Mouse (Mus musculus): ENCODE results near the gene Anxa5. TPM values are rescaled to one million over a fixed set of nuclear protein-coding genes. Genes with fewer than 3 reads are reported as not detected.
A peak's percentile ranks its signal among the peaks of the same experiment; 100 is the strongest.

Anxa5 gene
- polyA plus RNA-seq, 1 experiment from 2014 or later, result 121 TPM

GRCm38 (mm10) chr3:36465538-36465937, 10.2 kb downstream of the Anxa5 start:
- H3K4me3 ChIP-seq, result no peak overlapping the region
- no peak for ATAC-seq (ENCODE audit: low FRiP score)
- no peaks in the 10 kb centered on the region for H3K27me3 ChIP-seq
- WGBS, result 67% methylated on average over 7 of the region's 7 CpGs
- no peak overlapping the region for H3K9ac ChIP-seq
- H3K4me1 ChIP-seq, result 0 out of 2 replicates have a peak, but pooled peaks cover 2% of the 10 kb centered on the region
- H3K4me2 ChIP-seq (replicated peaks), result no peak overlapping the region
- no peaks in the 10 kb centered on the region for H3K36me3 ChIP-seq
- no peaks in the 10 kb centered on the region for H3K9me3 ChIP-seq (replicated peaks)
- H3K27ac ChIP-seq, result no peak overlapping the region

GRCm38 (mm10) chr3:36462348-36462747, 13.3 kb downstream of the Anxa5 start:
- Histone ChIP-seq H3K36me3 (no peaks in the 10 kb centered on the region), H3K4me1 (no peaks in the 10 kb centered on the region), H3K27me3 (no peaks in the 10 kb centered on the region), H3K9me3 (replicated peaks) (no peaks in the 10 kb centered on the region), H3K27ac (no peak overlapping the region), H3K4me2 (replicated peaks) (no peak overlapping the region), H3K9ac (no peak overlapping the region), H3K4me3 (no peak overlapping the region)
- WGBS, result 52% methylated on average over 1 of the region's 1 CpGs
- no peak for ATAC-seq (ENCODE audit: low FRiP score)

GRCm38 (mm10) chr3:36461819-36462218, 13.9 kb downstream of the Anxa5 start:
- Histone ChIP-seq H3K27me3 (no peaks in the 10 kb centered on the region), H3K4me2 (replicated peaks) (no peak overlapping the region), H3K4me1 (no peaks in the 10 kb centered on the region), H3K36me3 (no peaks in the 10 kb centered on the region), H3K9ac (no peak overlapping the region), H3K27ac (no peak overlapping the region), H3K4me3 (no peak overlapping the region), H3K9me3 (replicated peaks) (no peaks in the 10 kb centered on the region)
- ATAC-seq (ENCODE audit: low FRiP score), result no peak
- WGBS, result 89% methylated on average over 5 of the region's 5 CpGs

GRCm38 (mm10) chr3:36460717-36461116, 15.0 kb downstream of the Anxa5 start:
- no peak for ATAC-seq (ENCODE audit: low FRiP score)
- Histone ChIP-seq H3K9me3 (replicated peaks) (no peaks in the 10 kb centered on the region), H3K9ac (no peak overlapping the region), H3K4me2 (replicated peaks) (no peak overlapping the region), H3K27ac (no peak overlapping the region), H3K4me1 (no peaks in the 10 kb centered on the region), H3K27me3 (no peaks in the 10 kb centered on the region), H3K36me3 (0 out of 2 replicates have a peak, but pooled peaks cover 2% of the 10 kb centered on the region), H3K4me3 (no peak overlapping the region)
- 93% methylated on average over 7 of the region's 7 CpGs for WGBS

GRCm38 (mm10) chr3:36455566-36455965, 20.1 kb downstream of the Anxa5 start:
- no peak for ATAC-seq (ENCODE audit: low FRiP score)
- Histone ChIP-seq H3K9me3 (replicated peaks) (no peaks in the 10 kb centered on the region), H3K4me2 (replicated peaks) (no peak overlapping the region), H3K4me1 (no peaks in the 10 kb centered on the region), H3K27ac (no peak overlapping the region), H3K27me3 (no peaks in the 10 kb centered on the region), H3K36me3 (peaks cover 5% of the 10 kb centered on the region; the same call in 1 of the 2 replicates), H3K4me3 (no peak overlapping the region), H3K9ac (no peak overlapping the region)
- WGBS, result 73% methylated on average over 3 of the region's 3 CpGs

GRCm38 (mm10) chr3:36455124-36455523, 20.6 kb downstream of the Anxa5 start:
- Histone ChIP-seq H3K9ac (no peak overlapping the region), H3K4me3 (no peak overlapping the region), H3K4me1 (no peaks in the 10 kb centered on the region), H3K27me3 (no peaks in the 10 kb centered on the region), H3K4me2 (replicated peaks) (no peak overlapping the region), H3K9me3 (replicated peaks) (no peaks in the 10 kb centered on the region), H3K27ac (no peak overlapping the region), H3K36me3 (peaks cover 5% of the 10 kb centered on the region; the same call in 1 of the 2 replicates)
- WGBS, result 89% methylated on average over 8 of the region's 8 CpGs
- ATAC-seq (ENCODE audit: low FRiP score), result no peak

- WGBS, result 90% methylated on average over 1 of the region's 1 CpGs
- Histone ChIP-seq H3K9ac (no peak overlapping the region), H3K27me3 (no peaks in the 10 kb centered on the region), H3K4me3 (no peak overlapping the region), H3K36me3 (peaks cover 5% of the 10 kb centered on the region; the same call in 1 of the 2 replicates), H3K9me3 (replicated peaks) (no peaks in the 10 kb centered on the region), H3K4me1 (no peaks in the 10 kb centered on the region), H3K4me2 (replicated peaks) (no peak overlapping the region), H3K27ac (no peak overlapping the region)
- no peak for ATAC-seq (ENCODE audit: low FRiP score)
Measured at GRCm38 (mm10) chr3:36452502-36452901, 23.2 kb downstream of the Anxa5 start.

GRCm38 (mm10) chr3:36449292-36450165, 26.2 kb downstream of the Anxa5 start:
- no peak overlapping the region for H3K9ac ChIP-seq
- H3K4me1 ChIP-seq, result no peaks in the 10 kb centered on the region
- H3K27me3 ChIP-seq, result no peaks in the 10 kb centered on the region
- H3K36me3 ChIP-seq, result no peaks in the 10 kb centered on the region; the same call in 1 of the 2 replicates
- 28% methylated on average over 20 of the region's 20 CpGs for WGBS
- no peak overlapping the region for H3K27ac ChIP-seq
- H3K4me3 ChIP-seq, result no peak overlapping the region
- ATAC-seq (ENCODE audit: low FRiP score), result no peak
- no peak overlapping the region for H3K4me2 ChIP-seq (replicated peaks)
- no peaks in the 10 kb centered on the region for H3K9me3 ChIP-seq (replicated peaks)

- no peak for ATAC-seq (ENCODE audit: low FRiP score)
- Histone ChIP-seq H3K4me3 (no peak overlapping the region), H3K27ac (no peak overlapping the region)
Measured at GRCm38 (mm10) chr3:36446918-36447317, 28.8 kb downstream of the Anxa5 start.

GRCm38 (mm10) chr3:36446506-36446905, 29.2 kb downstream of the Anxa5 start:
- Histone ChIP-seq H3K4me1 (no peaks in the 10 kb centered on the region), H3K9ac (no peak overlapping the region), H3K27ac (no peak overlapping the region), H3K9me3 (replicated peaks) (no peaks in the 10 kb centered on the region), H3K27me3 (no peaks in the 10 kb centered on the region), H3K4me2 (replicated peaks) (no peak overlapping the region), H3K4me3 (no peak overlapping the region), H3K36me3 (no peaks in the 10 kb centered on the region)
- 84% methylated on average over 5 of the region's 5 CpGs for WGBS
- ATAC-seq (ENCODE audit: low FRiP score), result no peak

More at GRCm38 (mm10) chr3:36446918-36447317, 28.8 kb downstream of the Anxa5 start:
- no peak overlapping the region for H3K9ac ChIP-seq
- H3K4me2 ChIP-seq (replicated peaks), result no peak overlapping the region
- no peaks in the 10 kb centered on the region for H3K9me3 ChIP-seq (replicated peaks)
- 81% methylated on average over 6 of the region's 6 CpGs for WGBS
- H3K27me3 ChIP-seq, result no peaks in the 10 kb centered on the region
- H3K36me3 ChIP-seq, result no peaks in the 10 kb centered on the region
- no peaks in the 10 kb centered on the region for H3K4me1 ChIP-seq

- Histone ChIP-seq H3K4me2 (replicated peaks) (no peak overlapping the region), H3K36me3 (no peaks in the 10 kb centered on the region), H3K9me3 (replicated peaks) (no peaks in the 10 kb centered on the region), H3K27me3 (no peaks in the 10 kb centered on the region), H3K27ac (no peak overlapping the region), H3K4me3 (no peak overlapping the region), H3K9ac (no peak overlapping the region), H3K4me1 (no peaks in the 10 kb centered on the region)
- ATAC-seq (ENCODE audit: low FRiP score), result no peak
- WGBS, result 93% methylated on average over 3 of the region's 3 CpGs
Measured at GRCm38 (mm10) chr3:36446041-36446440, 29.7 kb downstream of the Anxa5 start.

- Histone ChIP-seq H3K27ac (no peak overlapping the region), H3K4me2 (replicated peaks) (no peak overlapping the region), H3K4me3 (no peak overlapping the region), H3K4me1 (no peaks in the 10 kb centered on the region), H3K36me3 (no peaks in the 10 kb centered on the region), H3K9ac (no peak overlapping the region), H3K27me3 (no peaks in the 10 kb centered on the region), H3K9me3 (replicated peaks) (no peaks in the 10 kb centered on the region)
- WGBS, result 7% methylated on average over 2 of the region's 2 CpGs
- ATAC-seq (ENCODE audit: low FRiP score), result peak; percentile 57; the same call in 1 of the 2 replicates
Measured at GRCm38 (mm10) chr3:36442426-36442825, 33.3 kb downstream of the Anxa5 start.

GRCm38 (mm10) chr3:36440280-36440679, 35.4 kb downstream of the Anxa5 start:
- Histone ChIP-seq H3K9ac (no peak overlapping the region), H3K36me3 (no peaks in the 10 kb centered on the region), H3K4me2 (replicated peaks) (no peak overlapping the region), H3K9me3 (replicated peaks) (no peaks in the 10 kb centered on the region), H3K27me3 (no peaks in the 10 kb centered on the region), H3K4me3 (no peak overlapping the region), H3K4me1 (no peaks in the 10 kb centered on the region), H3K27ac (no peak overlapping the region)
- 70% methylated on average over 4 of the region's 4 CpGs for WGBS
- no peak for ATAC-seq (ENCODE audit: low FRiP score)

Data from hindbrain, embryonic 12.5 days (tissue).